Mouse (Mus musculus): ENCODE measurements at regions not wholly inside any gene's neighbourhood (a gene's known extent, or its start where the extent isn't known, plus 50 kb on each side); places are given as distances from the start of the nearest gene placed in this dataset.

DNA sequence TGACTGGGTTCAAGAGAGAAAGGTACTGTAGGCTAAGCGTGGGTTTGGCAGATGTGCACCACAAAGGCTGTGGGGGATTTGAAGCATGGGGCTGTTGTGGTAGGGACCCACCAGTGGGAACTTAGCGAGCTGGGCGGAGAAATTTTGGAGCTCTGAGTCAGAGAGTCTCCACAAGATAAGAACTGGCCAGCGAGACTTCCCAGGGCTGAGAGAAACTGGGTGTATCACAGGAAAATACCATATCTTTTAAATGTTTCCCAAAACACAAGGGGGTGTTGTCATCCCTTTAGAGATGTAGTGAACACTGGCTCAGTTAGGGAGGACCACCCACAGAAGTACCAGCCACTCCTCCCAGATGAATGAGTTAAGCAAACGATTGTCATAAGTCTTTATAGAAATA, 107.3 kb upstream of the Arid2 start:
- DNase-seq (ENCODE audit: extremely low spot score in 1 of 2, low spot score in 1 of 2) = no peak

DNA sequence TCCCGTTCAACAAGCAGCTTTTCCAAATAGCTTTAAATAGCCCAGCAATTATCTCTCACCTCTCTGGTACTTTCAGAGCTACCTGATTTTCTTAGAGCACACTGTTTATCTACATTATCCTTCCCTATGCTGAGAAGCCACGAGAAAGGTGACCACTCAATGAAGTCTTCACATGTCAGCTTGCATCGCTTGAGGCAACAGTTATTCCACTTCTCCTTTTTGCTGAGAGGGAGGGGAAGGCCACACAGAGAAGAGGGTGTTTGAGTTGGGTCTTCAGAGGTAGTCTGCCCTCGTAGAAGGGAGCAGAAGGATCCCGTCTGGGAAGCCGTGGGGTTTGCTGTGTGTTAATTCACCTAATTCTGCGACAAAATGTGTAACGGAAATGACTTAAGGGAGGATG, 106.3 kb upstream of the Arid2 start:
- no peak for DNase-seq (ENCODE audit: extremely low spot score in 1 of 2, low spot score in 1 of 2)

DNA sequence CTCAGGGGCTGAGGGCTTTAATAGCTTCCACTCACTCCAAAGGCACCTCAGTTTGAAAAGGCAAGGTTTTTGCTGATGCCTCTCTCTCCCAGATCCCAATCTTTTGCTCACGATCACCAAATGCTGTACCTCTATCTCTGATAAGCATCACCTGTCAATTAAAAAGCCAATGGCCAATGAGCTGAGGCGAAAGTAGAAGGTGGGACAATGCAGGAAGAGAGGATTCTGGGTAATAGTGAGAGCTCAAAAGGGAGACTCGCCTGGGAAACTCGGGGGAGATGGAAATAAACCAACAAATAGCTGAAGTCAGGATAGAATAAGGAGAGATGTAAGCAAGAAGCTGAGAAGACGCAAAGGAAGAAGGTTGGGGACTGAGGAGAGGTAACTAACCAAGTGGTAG, 105.0 kb upstream of the Arid2 start:
- DNase-seq (ENCODE audit: extremely low spot score in 1 of 2, low spot score in 1 of 2) = no peak

DNA sequence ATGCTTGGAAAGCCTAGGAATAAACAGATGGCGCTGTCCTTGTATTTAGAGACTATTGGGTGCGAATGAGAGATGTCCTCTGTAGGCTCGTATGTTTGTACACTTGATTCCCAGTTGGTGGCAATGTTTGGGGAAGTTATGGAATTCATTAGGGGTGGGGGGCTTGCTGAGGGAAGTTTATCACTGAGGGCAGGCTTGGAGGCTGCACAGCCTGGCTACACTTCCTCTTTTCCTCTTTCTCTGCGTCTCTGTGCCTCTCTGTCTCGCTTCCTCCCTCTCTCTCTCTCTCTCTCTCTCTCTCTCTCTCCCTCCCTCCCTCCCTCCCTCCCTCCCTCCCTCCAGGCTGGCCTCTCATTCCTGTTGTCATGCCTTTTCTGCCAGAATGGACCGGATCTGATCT, 104.2 kb upstream of the Arid2 start:
- DNase-seq (ENCODE audit: extremely low spot score in 1 of 2, low spot score in 1 of 2) = no peak

DNA sequence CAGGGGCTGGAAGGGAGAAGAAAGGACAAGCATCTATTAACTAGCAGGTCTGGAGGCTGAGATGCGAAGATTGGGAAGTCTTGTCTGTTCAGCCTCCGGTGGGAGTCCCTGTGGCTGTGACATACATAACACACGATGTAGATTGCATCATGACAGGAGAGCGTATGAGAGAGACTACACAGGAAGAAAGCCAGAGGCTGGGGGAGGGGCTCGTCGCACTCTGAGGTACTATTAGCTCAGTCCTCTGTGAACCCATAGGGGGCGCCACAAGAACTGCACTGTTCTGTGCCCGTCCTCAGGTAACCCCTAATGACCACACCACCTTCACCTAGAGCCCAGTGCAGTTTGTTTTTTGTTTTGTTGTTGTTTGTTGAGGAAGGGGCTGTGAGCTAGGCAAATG, 102.7 kb upstream of the Arid2 start:
- no peak for DNase-seq (ENCODE audit: extremely low spot score in 1 of 2, low spot score in 1 of 2)

DNA sequence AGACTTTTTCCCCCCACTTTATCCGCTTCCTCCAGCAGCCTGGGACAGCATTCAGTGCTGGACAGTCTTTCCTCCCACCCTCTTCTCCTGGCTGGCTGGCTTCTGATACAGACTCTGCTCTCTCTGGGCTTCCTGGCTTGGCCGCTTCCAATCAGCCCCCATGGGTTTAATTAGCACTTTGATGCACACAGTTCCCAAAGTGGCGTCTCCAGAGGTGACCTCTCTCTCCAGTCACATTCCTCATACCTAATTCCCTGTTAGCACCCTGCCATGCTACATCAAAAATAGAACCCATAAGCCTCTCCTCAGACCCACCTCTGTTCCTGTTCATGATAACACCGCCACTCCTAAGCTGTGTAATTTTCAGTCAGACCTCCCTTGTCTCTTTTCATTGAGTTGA, 101.9 kb upstream of the Arid2 start:
- DNase-seq (ENCODE audit: extremely low spot score in 1 of 2, low spot score in 1 of 2) = no peak

DNA sequence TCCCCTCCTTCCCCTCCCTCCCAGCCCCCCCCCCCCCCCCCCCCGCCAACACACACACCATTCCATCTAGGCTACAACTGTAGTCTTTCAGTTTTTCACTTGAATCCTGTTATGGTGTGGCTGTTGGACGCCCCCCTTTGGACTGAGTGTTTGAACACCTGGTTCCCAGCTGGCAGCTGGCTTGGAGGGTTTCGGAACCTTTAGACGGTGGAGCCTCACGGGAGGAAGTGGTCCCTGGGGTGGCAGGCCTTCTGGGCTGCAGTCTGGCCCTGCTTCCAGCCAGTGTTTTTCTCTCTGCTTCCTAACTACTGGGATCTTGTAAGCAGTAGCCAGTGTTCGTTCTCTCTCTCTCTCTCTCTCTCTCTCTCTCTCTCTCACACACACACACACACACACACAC, 101.4 kb upstream of the Arid2 start:
- no peak for DNase-seq (ENCODE audit: extremely low spot score in 1 of 2, low spot score in 1 of 2)

DNA sequence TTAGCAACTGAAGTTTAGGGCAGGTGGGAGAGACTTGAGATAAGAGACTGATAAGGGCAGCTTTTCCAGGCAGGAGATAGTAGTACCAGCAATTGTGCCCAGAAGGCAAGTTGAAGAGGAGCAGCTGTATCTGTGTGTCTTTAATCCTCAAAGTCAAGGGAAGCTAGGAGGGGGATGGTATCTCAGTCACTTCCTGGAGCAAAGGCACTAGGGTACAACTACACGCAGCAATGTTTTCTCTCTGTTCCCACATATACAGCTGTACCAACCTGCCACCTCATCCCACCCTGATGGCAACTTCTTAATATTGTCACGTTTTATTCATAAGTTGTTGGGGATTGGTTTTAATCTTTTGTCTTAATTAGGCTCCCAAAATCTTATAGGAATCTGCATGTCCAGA, 97.8 kb upstream of the Arid2 start:
- no peak for DNase-seq (ENCODE audit: extremely low spot score in 1 of 2, low spot score in 1 of 2)

DNA sequence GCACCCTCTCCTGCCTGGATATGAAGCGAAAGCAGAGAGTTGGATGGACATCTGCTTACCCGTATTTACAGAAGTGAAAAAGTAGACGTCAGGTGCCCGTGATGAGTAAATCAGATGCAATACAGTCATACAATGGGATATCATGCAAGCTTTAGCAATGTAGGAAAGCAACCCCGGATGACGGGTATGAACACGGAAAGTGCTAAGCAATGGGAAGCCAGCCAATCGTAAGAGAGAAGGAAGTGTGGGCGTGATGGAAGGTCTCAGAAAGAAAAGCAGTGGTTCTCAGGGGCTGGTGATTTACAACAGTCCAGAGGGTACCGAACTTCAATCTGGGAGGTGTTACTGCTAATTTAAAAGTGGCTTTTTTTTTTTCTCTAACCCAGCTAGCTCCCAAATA, 89.9 kb upstream of the Arid2 start:
- no peak for DNase-seq (ENCODE audit: extremely low spot score in 1 of 2, low spot score in 1 of 2)

DNA sequence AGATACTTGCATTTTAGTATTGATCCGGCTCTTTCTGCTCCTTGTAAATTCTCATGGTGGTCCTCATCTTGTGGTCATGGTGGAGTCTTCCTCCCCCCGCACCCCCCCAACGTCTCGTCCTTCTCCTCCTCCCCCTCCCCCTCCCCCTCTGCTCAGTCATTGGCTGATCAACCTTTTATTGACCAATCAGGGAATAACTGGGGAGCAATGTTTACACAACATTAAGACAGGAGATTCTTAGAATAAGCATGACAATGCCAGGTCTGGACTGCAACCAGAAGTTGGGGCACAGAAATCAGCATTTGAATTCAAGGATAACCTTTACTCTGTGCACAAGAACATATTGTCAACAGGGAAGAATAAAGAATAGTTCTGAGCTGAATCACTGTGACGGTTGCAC, 89.4 kb upstream of the Arid2 start:
- no peak for DNase-seq (ENCODE audit: extremely low spot score in 1 of 2, low spot score in 1 of 2)

DNA sequence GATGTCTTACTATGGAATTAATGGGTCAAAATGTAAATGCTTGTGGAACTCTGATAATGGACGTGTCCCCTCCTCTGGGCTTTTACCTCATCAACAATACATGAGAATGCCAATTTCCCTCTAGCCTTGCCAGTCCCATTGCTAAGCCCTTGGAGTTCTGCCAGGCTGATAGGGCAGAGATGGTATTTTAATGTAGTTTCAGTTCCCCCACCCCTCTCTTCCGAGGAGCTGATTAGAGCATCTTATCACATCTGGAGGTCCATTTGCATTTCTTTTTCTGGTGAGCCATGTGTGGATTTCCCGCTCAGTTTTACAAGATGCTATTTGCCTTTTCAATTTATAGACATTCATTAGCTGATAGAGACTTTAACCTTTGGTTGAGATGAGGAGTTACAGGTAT, 86.0 kb upstream of the Arid2 start:
- DNase-seq (ENCODE audit: extremely low spot score in 1 of 2, low spot score in 1 of 2) = no peak

DNA sequence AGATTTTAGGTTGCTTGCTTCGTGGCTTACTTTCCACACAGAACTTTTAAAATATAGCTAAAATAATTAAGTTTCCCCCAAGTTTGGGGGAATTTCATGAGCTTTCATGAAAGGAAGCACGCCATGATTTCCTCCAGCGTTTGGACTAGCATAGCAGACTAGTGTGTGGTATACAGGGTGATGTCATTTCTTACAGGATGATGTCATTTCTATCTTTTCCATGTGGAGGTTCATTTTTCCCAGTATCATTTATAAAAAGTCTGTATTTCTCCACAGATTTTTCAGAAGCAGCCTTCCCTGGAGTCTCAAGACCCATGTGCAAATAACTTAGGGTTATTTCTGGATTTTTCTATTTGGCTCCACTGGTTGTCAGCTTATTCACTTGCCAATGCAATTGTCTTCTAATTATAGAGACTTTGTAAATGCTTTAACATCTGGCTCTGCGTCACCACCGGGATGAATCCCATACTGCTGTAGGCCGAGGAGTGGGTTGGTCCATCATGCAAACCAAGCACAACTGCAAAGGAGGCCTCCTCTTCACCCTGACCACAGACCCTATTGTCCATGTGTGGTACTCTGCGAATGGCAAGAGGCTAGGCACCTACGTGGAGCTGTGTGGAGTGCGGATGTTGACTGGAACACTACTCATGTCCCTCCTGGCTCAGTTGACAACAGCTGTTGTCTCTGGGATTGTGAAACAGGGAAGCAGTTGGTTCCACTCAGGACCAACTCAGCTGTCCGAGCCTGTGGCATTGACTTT, 85.4 kb upstream of the Arid2 start:
- no peak for DNase-seq (ENCODE audit: extremely low spot score in 1 of 2, low spot score in 1 of 2)

DNA sequence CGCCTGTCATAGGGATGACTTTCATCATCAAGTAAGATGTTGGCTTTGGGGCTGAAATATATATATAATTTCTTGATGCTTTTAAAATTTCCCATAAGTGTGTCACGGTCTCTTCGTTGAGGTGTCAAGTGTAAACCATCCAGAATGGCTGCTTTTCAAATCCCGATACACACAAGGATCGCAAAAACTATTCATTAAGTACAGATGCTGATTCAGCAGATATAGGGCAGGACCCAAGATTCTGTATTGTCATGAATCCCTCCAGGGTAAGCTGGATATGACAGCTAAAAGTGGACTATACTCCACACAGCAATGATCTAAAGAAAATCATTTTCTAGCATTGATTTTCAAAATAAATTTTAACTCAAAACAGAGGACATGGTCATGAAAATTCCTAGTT, 83.1 kb upstream of the Arid2 start:
- no peak for DNase-seq (ENCODE audit: extremely low spot score in 1 of 2, low spot score in 1 of 2)

DNA sequence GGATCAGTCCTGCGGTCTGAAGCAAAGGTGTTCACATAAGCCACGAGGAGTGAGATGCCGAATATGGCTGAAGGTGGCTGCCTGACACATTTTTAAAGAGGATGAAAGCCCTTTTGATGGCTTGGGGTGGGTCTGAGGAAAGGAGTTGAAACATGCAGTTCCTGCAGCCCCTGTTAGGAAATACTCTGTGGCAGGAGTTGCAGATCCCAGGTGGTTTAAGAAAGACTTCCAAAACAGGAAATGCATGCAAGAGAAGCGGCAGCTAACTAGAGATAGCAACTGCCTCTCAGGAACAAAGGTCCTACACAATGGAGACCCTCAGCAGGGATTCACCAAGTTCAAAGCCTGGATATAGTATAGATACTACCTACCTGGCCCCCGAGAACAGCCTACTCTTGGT, 82.7 kb upstream of the Arid2 start:
- DNase-seq (ENCODE audit: extremely low spot score in 1 of 2, low spot score in 1 of 2) = no peak

DNA sequence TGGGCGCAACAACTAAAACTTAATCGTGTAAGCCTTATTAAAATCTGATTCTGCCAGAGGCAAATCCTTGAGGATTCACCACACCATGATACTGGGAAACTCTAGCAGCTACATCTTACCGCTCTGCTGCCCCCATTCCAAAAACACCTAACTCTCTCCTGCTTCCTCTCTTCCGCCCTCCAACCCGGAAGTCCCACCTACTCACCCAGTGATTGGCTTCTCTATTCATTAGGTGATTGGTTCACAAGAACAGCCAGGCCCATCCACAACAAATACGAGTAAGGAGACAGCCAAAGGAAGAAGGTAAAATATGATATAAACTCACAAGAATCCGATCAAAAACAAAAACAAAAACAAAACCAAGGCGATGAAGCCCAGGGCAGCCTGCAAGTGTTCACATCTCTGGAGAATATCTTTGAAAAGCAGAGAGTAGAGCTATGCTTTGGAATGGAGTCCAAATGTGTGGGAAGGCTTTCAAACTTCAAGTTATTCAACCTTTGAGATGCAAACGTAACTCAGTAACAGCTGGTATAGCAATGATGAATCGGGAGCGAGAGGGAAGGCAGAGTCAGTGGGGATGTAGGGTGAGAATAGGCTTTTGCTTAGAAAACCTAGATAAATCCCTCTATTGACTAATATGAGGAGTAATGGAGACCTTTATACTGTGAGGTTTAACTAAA, 76.5 kb upstream of the Arid2 start:
- no peak for DNase-seq (ENCODE audit: extremely low spot score in 1 of 2, low spot score in 1 of 2)

DNA sequence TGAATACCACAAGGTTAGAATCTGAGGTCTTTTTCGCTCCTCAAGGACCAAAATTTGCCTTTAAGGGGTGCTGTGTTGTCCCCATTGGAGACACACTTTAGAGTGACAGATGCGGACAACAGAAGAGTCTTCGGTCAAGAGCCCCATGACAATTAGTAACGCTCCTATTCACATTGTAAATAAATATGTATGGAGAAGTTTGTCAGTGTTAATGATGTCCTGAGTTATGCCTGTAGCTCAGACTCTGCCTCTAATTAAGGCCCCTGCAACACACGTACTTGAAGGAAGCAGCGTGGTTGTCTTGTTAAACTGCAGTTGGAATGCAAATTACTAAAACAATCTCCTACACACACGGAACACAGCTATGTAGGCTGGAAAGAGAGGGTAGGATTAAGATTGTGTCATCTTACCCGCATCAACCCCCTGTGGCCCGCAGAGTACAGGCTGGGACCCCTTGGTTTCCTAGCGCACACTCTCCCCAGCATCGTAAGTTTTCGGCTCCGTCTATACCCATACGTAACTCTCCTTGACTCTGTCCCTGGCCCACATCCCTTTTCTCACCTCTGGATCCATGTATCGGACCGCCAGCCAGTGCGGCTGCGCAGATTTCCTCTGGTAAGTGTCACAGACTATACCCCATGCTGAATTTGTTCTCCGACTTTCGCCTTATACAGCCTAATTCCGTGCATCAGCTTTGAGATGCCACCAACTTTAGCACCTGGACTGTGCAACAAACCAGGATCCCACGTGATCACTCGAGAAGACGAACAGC, 73.6 kb upstream of the Arid2 start:
- DNase-seq (ENCODE audit: extremely low spot score in 1 of 2, low spot score in 1 of 2) = no peak

DNA sequence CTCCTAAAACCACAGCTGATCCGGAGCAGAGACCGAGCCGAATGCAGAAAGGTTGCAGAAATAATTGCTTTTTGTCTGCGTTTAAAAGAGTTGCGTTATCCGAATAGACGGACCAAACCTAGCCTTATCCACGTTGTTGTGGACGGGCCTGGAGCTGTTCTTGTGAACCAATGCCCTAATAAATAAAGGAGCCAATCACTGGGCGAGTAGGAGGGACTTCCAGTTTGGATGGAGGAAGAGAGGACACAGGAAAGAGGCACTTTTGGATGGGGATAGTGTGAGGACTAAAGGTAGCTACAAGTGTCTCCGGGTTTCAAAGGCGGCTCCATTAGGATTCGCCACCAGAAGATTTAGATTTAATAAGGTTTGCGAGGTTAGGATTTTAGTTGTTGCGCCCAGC, 69.4 kb upstream of the Arid2 start:
- DNase-seq (ENCODE audit: extremely low spot score in 1 of 2, low spot score in 1 of 2) = no peak

DNA sequence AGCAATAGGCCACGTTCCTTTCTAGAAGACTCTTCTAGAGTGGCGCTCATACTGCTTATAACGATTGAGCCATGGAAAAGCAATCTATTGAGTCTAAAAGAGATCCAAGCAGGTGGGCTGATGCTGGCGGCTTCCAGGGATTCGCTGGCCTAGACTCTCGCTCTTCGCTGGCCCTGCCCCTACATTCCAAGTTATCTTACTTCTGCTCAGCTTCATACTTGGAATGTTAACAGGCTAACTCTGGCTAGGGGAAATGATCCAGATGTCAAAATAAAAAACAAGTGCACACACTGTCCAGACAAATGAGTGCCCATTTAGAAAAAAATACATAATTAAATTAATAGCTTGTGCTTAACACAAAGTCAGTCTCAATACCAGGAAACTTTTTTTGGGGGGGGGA, 67.6 kb upstream of the Arid2 start:
- no peak for DNase-seq (ENCODE audit: extremely low spot score in 1 of 2, low spot score in 1 of 2)

DNA sequence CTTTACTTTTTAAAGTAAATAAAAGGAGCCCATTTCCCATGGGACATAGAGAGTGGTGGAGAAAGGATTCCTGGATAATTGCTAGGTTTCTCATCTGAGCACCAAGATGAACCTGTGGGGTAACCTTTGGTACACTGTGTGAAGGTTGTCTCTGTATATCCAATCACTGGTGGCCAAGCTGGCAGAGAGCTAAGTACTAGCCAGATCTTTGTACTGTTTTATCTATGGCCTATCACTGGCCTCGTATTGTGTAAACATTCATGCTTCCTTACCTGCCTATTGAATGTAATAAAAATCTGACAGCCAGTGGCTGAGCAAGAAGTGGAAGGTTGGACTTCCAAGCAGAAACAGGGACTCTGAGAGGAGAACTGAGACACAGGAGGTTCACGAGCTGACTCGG, 55.3 kb upstream of the Arid2 start:
- DNase-seq (ENCODE audit: extremely low spot score in 1 of 2, low spot score in 1 of 2) = no peak

DNA sequence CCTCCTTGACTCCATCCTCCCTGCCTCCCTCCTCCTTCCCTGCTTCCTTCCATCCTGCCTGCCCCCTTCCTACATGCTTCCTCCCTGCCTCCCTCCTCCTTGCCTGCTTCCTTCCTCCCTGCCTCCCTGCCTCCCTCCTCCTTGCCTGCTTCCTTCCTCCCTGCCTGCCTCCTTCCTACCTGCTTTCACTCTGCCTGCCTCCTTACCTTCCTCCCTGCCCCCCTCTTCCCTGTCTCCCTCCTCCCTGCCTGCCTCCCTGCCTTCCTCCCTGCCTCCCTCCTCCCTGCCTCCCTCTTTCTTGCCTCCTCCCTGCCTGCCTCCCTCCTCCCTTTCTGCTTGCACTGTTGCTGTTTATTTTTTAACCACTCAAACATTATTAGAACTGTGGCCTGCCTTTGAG, 54.2 kb upstream of the Arid2 start:
- no peak for DNase-seq (ENCODE audit: extremely low spot score in 1 of 2, low spot score in 1 of 2)

DNA sequence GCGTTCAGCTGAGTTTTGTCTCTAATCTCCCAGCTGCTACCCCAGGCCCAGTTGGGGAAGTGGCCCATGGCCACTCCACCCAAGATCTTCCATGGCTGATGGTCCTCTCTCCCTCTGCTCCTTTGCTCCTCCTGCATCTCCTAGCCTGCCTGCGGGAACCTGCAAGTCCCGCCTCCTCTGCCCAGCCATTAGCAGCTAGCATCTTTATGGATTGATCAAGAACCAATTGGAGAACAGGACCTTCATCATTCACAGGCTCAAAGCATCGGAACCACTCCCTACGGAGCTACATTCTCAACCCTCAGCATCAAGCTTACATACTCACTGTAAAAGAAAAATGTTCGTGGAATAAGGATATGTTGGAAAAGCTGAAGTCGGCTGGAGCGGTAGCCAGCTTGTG, 52.5 kb upstream of the Arid2 start:
- DNase-seq (ENCODE audit: extremely low spot score in 1 of 2, low spot score in 1 of 2) = no peak

Measured in layer of hippocampus, postnatal 25 days (tissue).